Mouse (Mus musculus): ENCODE measurements at regions not wholly inside any gene's neighbourhood (a gene's known extent, or its start where the extent isn't known, plus 50 kb on each side); places are given as distances from the start of the nearest gene placed in this dataset.
A peak's percentile ranks its signal among the peaks of the same experiment; 100 is the strongest.

- Histone ChIP-seq H3K9me3 (replicated peaks; ENCODE audit: low read length) (peaks cover 5% of the 10 kb centered on the region), H3K9ac (ENCODE audit: insufficient read depth, low read depth) (no peak overlapping the region), H3K4me2 (ENCODE audit: insufficient read depth, low read depth, poor library complexity, severe bottlenecking) (no peak overlapping the region; the same call in 1 of the 2 replicates), H3K79me2 (replicated peaks; ENCODE audit: control insufficient read depth, extremely low read depth, insufficient read depth, poor library complexity, severe bottlenecking) (no peaks in the 10 kb centered on the region), H3K4me3 (replicated peaks in 1 of 3; ENCODE audit: low read depth in 2 of 3, low read length in 2 of 3, poor library complexity in 1 of 3) (no peak overlapping the region), H3K4me1 (ENCODE audit: control insufficient read depth in 1 of 2, insufficient read depth in 2 of 2) (peaks cover 8 to 13% of the 10 kb centered on the region in 2 experiments), H3K27ac (ENCODE audit: insufficient read depth, low read depth) (no peak overlapping the region), H3K36me3 (replicated peaks in 1 of 2; ENCODE audit: control insufficient read depth in 1 of 2, insufficient read depth in 1 of 2, low read length in 1 of 2) (no peaks in the 10 kb centered on the region), H3K27me3 (replicated peaks) (peaks cover 17% of the 10 kb centered on the region)
- no peak for DNase-seq (ENCODE audit: extremely low read depth)
- dilution Hi-C loops (cut with MboI; ENCODE audit: extremely low pct_ligation_motif_present, extremely low pct_unique_long_range_greater_than_20kb, low sequenced_read_pairs) (no loop called here), in situ Hi-C loops (cut with MboI; ENCODE audit: low pct_ligation_motif_present, low pct_unique_long_range_greater_than_20kb, low sequenced_read_pairs) (no loop called here)
- TF ChIP-seq GABPA (IDR thresholded peaks at IDR 0.05; ENCODE audit: insufficient replicate concordance, low read depth, low read length) (no peak), IRF4 (IDR thresholded peaks at IDR 0.05; ENCODE audit: low read depth, low read length) (no peak), JUND (conservative IDR thresholded peaks at IDR 0.05; ENCODE audit: low read depth, low read length) (no peak), ETS1 (conservative IDR thresholded peaks at IDR 0.05; ENCODE audit: low read depth, low read length) (no peak), RAD21 (IDR thresholded peaks at IDR 0.05; ENCODE audit: low read depth, low read length) (peak; percentile 19), CTCF (conservative IDR thresholded peaks at IDR 0.05 in 1 of 2, IDR thresholded peaks at IDR 0.05 in 1 of 2; ENCODE audit: low read depth in 2 of 2, low read length in 2 of 2) (peak; percentile 18 to 34; a peak in 3 of 4 replicates), KAT2A (IDR thresholded peaks at IDR 0.05; ENCODE audit: insufficient replicate concordance, low read length) (no peak)
Measured at GRCm38 (mm10) chr6:89084437-89084836, 182.4 kb downstream of the Tpra1 start.

- DNase-seq (ENCODE audit: extremely low read depth): no peak
- TF ChIP-seq ELF1 (IDR thresholded peaks at IDR 0.05; ENCODE audit: low read depth, low read length) (no peak), UBTF (IDR thresholded peaks at IDR 0.05; ENCODE audit: low read depth, low read length) (no peak), MXI1 (IDR thresholded peaks at IDR 0.05; ENCODE audit: low read depth, low read length) (no peak), MAZ (IDR thresholded peaks at IDR 0.05; ENCODE audit: low read depth, low read length) (no peak), USF1 (IDR thresholded peaks at IDR 0.05; ENCODE audit: low read depth, low read length) (no peak), MAFK (IDR thresholded peaks at IDR 0.05; ENCODE audit: insufficient replicate concordance, low read length) (no peak), JUND (conservative IDR thresholded peaks at IDR 0.05; ENCODE audit: low read depth, low read length) (no peak), NRF1 (IDR thresholded peaks at IDR 0.05; ENCODE audit: low read depth, low read length) (no peak), JUN (IDR thresholded peaks at IDR 0.05; ENCODE audit: insufficient read depth, low read depth, low read length) (no peak), E2F4 (IDR thresholded peaks at IDR 0.05; ENCODE audit: insufficient replicate concordance, low read depth, low read length) (no peak), MEF2A (IDR thresholded peaks at IDR 0.05; ENCODE audit: borderline replicate concordance, low read depth, low read length) (no peak), POLR2AphosphoS2 (IDR thresholded peaks at IDR 0.05; ENCODE audit: low read depth, low read length) (no peak), CHD1 (IDR thresholded peaks at IDR 0.05; ENCODE audit: low read depth, low read length) (no peak), PAX5 (IDR thresholded peaks at IDR 0.05; ENCODE audit: low read length) (no peak), GABPA (IDR thresholded peaks at IDR 0.05; ENCODE audit: insufficient replicate concordance, low read depth, low read length) (no peak)
Measured at GRCm38 (mm10) chr6:89085151-89085550, 183.1 kb downstream of the Tpra1 start.

More at GRCm38 (mm10) chr6:89085151-89085550, 183.1 kb downstream of the Tpra1 start:
- Histone ChIP-seq H3K9me3 (replicated peaks; ENCODE audit: low read length) (peaks cover 9% of the 10 kb centered on the region), H3K4me2 (ENCODE audit: insufficient read depth, low read depth, poor library complexity, severe bottlenecking) (no peak overlapping the region), H3K36me3 (replicated peaks in 1 of 2; ENCODE audit: control insufficient read depth in 1 of 2, insufficient read depth in 1 of 2, low read length in 1 of 2) (no peaks in the 10 kb centered on the region), H3K79me2 (replicated peaks; ENCODE audit: control insufficient read depth, extremely low read depth, insufficient read depth, poor library complexity, severe bottlenecking) (no peaks in the 10 kb centered on the region), H3K27ac (ENCODE audit: insufficient read depth, low read depth) (no peak overlapping the region), H3K4me3 (replicated peaks in 1 of 3; ENCODE audit: low read depth in 2 of 3, low read length in 2 of 3, poor library complexity in 1 of 3) (no peak overlapping the region), H3K4me1 (ENCODE audit: control insufficient read depth in 1 of 2, insufficient read depth in 2 of 2) (peaks cover 8 to 13% of the 10 kb centered on the region in 2 experiments), H3K27me3 (replicated peaks) (peaks cover 10% of the 10 kb centered on the region), H3K9ac (ENCODE audit: insufficient read depth, low read depth) (no peak overlapping the region)
- dilution Hi-C loops (cut with MboI; ENCODE audit: extremely low pct_ligation_motif_present, extremely low pct_unique_long_range_greater_than_20kb, low sequenced_read_pairs) (no loop called here), in situ Hi-C loops (cut with MboI; ENCODE audit: low pct_ligation_motif_present, low pct_unique_long_range_greater_than_20kb, low sequenced_read_pairs) (no loop called here)

Data from CH12.LX (cell line).